ENCODE assay signal across 11 mouse cellular contexts in the genomic region with DNA sequence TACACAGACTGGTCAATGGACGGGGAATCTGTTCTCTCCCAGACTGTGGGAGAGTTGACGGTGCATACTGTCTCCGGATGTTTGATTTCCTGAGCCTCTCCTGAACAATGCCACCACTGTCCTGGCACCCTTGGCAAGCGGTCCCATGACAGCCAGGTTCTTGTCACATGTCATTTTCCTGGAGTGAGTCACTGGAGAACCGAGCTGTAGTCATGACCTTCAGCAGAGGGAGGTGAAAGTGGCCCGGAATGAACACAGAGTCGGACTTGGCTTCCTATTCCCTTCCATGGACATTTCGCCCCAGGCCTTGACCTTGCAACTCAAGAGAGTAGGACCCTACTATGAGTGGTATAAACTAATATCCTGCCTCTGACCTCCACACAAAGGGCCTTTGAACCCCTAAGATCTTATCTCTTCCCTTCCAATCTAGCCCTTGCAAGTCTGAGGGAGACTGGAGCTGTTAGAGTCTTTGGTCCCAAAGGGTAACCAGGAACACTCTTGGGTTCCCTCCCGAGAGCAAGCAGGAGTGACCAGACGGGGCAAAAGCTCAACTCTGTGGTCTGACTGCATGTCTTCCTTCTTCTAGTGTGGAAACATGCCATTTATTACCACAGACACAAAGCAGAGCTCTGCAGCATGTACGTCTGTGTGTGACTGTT.
DNase-seq lines count a peak whose midpoint lies in the region; ATAC-seq and TF ChIP-seq lines count a peak whose summit lies in the region.
"Had no signal": no experiment of that assay in that cellular context is flagged by ENCODE, and none has a peak within 500 bp of the region (broad histone marks: within the 10 kb centered on the region; RNA-seq: fewer than 3 reads in every experiment).

No protein-coding gene starts in this region.

- H3K4me1 ChIP-seq in forebrain, embryonic 14.5 days (ENCODE audit: control insufficient read depth, insufficient read depth, low read length): no peaks in the 10 kb centered on the region

- H3K4me3 ChIP-seq in forebrain, embryonic 14.5 days (ENCODE audit: low read depth, low read length): no peak overlapping the region
- no peak overlapping the region for H3K4me3 ChIP-seq in layer of hippocampus, adult 2 months
- H3K4me3 ChIP-seq: embryonic facial prominence, embryonic 13.5 days had no signal

- H3K9ac ChIP-seq in forebrain, embryonic 14.5 days (ENCODE audit: low read length): no peak overlapping the region
- H3K9ac ChIP-seq: embryonic facial prominence, embryonic 13.5 days; liver, embryonic 14.5 days had no signal

- no peak overlapping the region for H3K4me2 ChIP-seq in forebrain, embryonic 14.5 days (ENCODE audit: low read length)
- H3K4me2 ChIP-seq: embryonic facial prominence, embryonic 13.5 days had no signal

- ATAC-seq in forebrain, embryonic 14.5 days: no peak

- intact Hi-C loops in heart, postnatal 36 days (cut with DNase I): no loop called here

- WGBS in forebrain, embryonic 14.5 days: 85% methylated on average over 11 of the region's 11 CpGs

- no peak for TF ChIP-seq CTCF in layer of hippocampus, adult 2 months (conservative IDR thresholded peaks at IDR 0.05)

- H3K27ac ChIP-seq in forebrain, embryonic 14.5 days (ENCODE audit: low read depth, low read length): no peak overlapping the region
- H3K27ac ChIP-seq in layer of hippocampus, adult 2 months: no peak overlapping the region
- H3K27ac ChIP-seq: embryonic facial prominence, embryonic 13.5 days; liver, embryonic 14.5 days had no signal

- H3K9me3 ChIP-seq in forebrain, embryonic 14.5 days (replicated peaks; ENCODE audit: control insufficient read depth, low read length): no peaks in the 10 kb centered on the region
- H3K9me3 ChIP-seq: embryonic facial prominence, embryonic 13.5 days had no signal

- peak; percentile 80 for DNase-seq in kidney, adult 11 months
- DNase-seq in kidney, postnatal 4 days: no peak
- peak; percentile 13 for DNase-seq in brain, adult 2 months (ENCODE audit: low read depth, low spot score)
- peak; percentile 44 to 52 for DNase-seq in heart, postnatal 36 days
- DNase-seq in lung, postnatal 14 days: peak; percentile 55
- no peak for DNase-seq in frontal cortex, postnatal 10 days (ENCODE audit: low spot score in 2 of 2)
- DNase-seq in forebrain, embryonic 14.5 days (ENCODE audit: low spot score): no peak
- no peak for DNase-seq in layer of hippocampus, adult 2 months (ENCODE audit: low spot score in 2 of 2)
- DNase-seq: gastrocnemius, postnatal 10 days had no signal

- no peaks in the 10 kb centered on the region for H3K27me3 ChIP-seq in forebrain, embryonic 14.5 days (replicated peaks; ENCODE audit: control insufficient read depth, insufficient read depth, low read length)
- H3K27me3 ChIP-seq: embryonic facial prominence, embryonic 13.5 days had no signal

- no peaks in the 10 kb centered on the region for H3K36me3 ChIP-seq in forebrain, embryonic 14.5 days (ENCODE audit: control insufficient read depth, insufficient read depth, low read length)
- H3K36me3 ChIP-seq: embryonic facial prominence, embryonic 13.5 days had no signal

Comparison
In these comparisons a context has a peak if more than half of its experiments do, and no peak if none do; other contexts are left out.
1. DNase-seq: peak in kidney, adult 11 months (single experiment), brain, adult 2 months (single experiment), heart, postnatal 36 days (2 of 2) and lung, postnatal 14 days (single experiment); none in kidney, postnatal 4 days (0 of 2), frontal cortex, postnatal 10 days (0 of 2), forebrain, embryonic 14.5 days (single experiment) and layer of hippocampus, adult 2 months (0 of 2).